Mouse (Mus musculus): ENCODE results near the gene Galnt12. TPM values are rescaled to one million over a fixed set of nuclear protein-coding genes. Genes with fewer than 3 reads are reported as not detected.
A peak's percentile ranks its signal among the peaks of the same experiment; 100 is the strongest.

Galnt12 gene
- polyA plus RNA-seq, 1 experiment: 1.3 TPM

GRCm38 (mm10) chr4:47079997-47080646, 11.6 kb upstream of the Galnt12 start:
- 83% methylated on average over 17 of the region's 17 CpGs for WGBS
- TF ChIP-seq POLR2A (IDR thresholded peaks at IDR 0.05; ENCODE audit: borderline replicate concordance, insufficient read depth, low read length) (no peak), CTCF (IDR thresholded peaks at IDR 0.05; ENCODE audit: borderline replicate concordance, insufficient read depth, low read depth, low read length) (no peak)
- H3K4me1 ChIP-seq (ENCODE audit: control insufficient read depth, insufficient read depth, low read length): no peaks in the 10 kb centered on the region

GRCm38 (mm10) chr4:47080647-47081010, 11.1 kb upstream of the Galnt12 start:
- WGBS: 97% methylated on average over 4 of the region's 4 CpGs
- TF ChIP-seq POLR2A (IDR thresholded peaks at IDR 0.05; ENCODE audit: borderline replicate concordance, insufficient read depth, low read length): no peak
- DNase-seq: no peak
- no peak overlapping the region for H3K27ac ChIP-seq (ENCODE audit: insufficient read depth, low read length)
- no peak overlapping the region for H3K4me3 ChIP-seq (replicated peaks; ENCODE audit: insufficient read depth, low read depth, low read length)
- no peaks in the 10 kb centered on the region for H3K4me1 ChIP-seq (ENCODE audit: control insufficient read depth, insufficient read depth, low read length)
- no peaks in the 10 kb centered on the region; the same call in 1 of the 2 replicates for H3K27me3 ChIP-seq (ENCODE audit: control insufficient read depth, insufficient read depth, low read length)

More at GRCm38 (mm10) chr4:47079997-47080646, 11.6 kb upstream of the Galnt12 start:
- no peak overlapping the region for H3K4me3 ChIP-seq (replicated peaks; ENCODE audit: insufficient read depth, low read depth, low read length)
- no peaks in the 10 kb centered on the region; the same call in 1 of the 2 replicates for H3K27me3 ChIP-seq (ENCODE audit: control insufficient read depth, insufficient read depth, low read length)
- no peak overlapping the region for H3K27ac ChIP-seq (ENCODE audit: insufficient read depth, low read length)
- DNase-seq: no peak

DNA sequence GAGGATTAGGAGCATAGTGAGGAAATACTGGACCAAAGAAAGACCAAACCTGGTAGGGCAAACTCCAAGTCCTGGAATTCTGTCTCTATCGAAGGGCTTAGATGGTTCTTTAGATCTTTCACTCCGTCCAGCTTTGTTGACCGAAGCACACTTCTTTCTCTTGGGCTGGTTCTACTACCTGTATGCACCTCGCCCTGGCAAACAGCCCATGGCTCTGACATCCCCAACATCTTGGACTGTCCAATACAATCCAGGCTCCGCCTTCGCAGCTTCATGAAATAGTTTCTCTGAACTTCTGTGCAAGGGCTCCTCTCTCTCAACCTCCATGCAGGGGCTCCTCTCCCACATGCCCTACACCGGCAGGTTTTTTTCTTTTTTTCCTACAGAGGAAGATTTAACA, 7.9 kb upstream of the Galnt12 start:
- TF ChIP-seq POLR2A (IDR thresholded peaks at IDR 0.05; ENCODE audit: borderline replicate concordance, insufficient read depth, low read length) (no peak), CTCF (IDR thresholded peaks at IDR 0.05; ENCODE audit: borderline replicate concordance, insufficient read depth, low read depth, low read length) (no peak)
- Histone ChIP-seq H3K27me3 (ENCODE audit: control insufficient read depth, insufficient read depth, low read length) (no peaks in the 10 kb centered on the region), H3K4me3 (replicated peaks; ENCODE audit: insufficient read depth, low read depth, low read length) (no peak overlapping the region), H3K27ac (ENCODE audit: insufficient read depth, low read length) (no peak overlapping the region), H3K4me1 (ENCODE audit: control insufficient read depth, insufficient read depth, low read length) (no peaks in the 10 kb centered on the region)
- 95% methylated on average over 7 of the region's 7 CpGs for WGBS
- no peak for DNase-seq

GRCm38 (mm10) chr4:47088671-47089070, 3.0 kb upstream of the Galnt12 start:
- TF ChIP-seq POLR2A (IDR thresholded peaks at IDR 0.05; ENCODE audit: borderline replicate concordance, insufficient read depth, low read length): no peak
- no peak for TF ChIP-seq CTCF (IDR thresholded peaks at IDR 0.05; ENCODE audit: borderline replicate concordance, insufficient read depth, low read depth, low read length)
- Histone ChIP-seq H3K4me1 (ENCODE audit: control insufficient read depth, insufficient read depth, low read length) (no peaks in the 10 kb centered on the region; the same call in 1 of the 2 replicates), H3K27ac (ENCODE audit: insufficient read depth, low read length) (no peak overlapping the region), H3K27me3 (ENCODE audit: control insufficient read depth, insufficient read depth, low read length) (no peaks in the 10 kb centered on the region; the same call in 1 of the 2 replicates), H3K4me3 (replicated peaks; ENCODE audit: insufficient read depth, low read depth, low read length) (no peak overlapping the region)
- DNase-seq: no peak
- WGBS: 46% methylated on average over 7 of the region's 7 CpGs

- peak overlapping the region; percentile 59 for H3K4me3 ChIP-seq (replicated peaks; ENCODE audit: insufficient read depth, low read depth, low read length)
- 12% methylated on average over 21 of the region's 21 CpGs for WGBS
- no peaks in the 10 kb centered on the region; the same call in 1 of the 2 replicates for H3K27me3 ChIP-seq (ENCODE audit: control insufficient read depth, insufficient read depth, low read length)
- H3K4me1 ChIP-seq (ENCODE audit: control insufficient read depth, insufficient read depth, low read length): no peaks in the 10 kb centered on the region; the same call in 1 of the 2 replicates
- TF ChIP-seq CTCF (IDR thresholded peaks at IDR 0.05; ENCODE audit: borderline replicate concordance, insufficient read depth, low read depth, low read length) (no peak), POLR2A (IDR thresholded peaks at IDR 0.05; ENCODE audit: borderline replicate concordance, insufficient read depth, low read length) (no peak)
- H3K27ac ChIP-seq (ENCODE audit: insufficient read depth, low read length): no peak overlapping the region
- peak; percentile 6 to 16 for DNase-seq
These were observed 795 bp downstream of the Galnt12 start for GRCm38 (mm10) chr4:47092387-47093021.

DNA sequence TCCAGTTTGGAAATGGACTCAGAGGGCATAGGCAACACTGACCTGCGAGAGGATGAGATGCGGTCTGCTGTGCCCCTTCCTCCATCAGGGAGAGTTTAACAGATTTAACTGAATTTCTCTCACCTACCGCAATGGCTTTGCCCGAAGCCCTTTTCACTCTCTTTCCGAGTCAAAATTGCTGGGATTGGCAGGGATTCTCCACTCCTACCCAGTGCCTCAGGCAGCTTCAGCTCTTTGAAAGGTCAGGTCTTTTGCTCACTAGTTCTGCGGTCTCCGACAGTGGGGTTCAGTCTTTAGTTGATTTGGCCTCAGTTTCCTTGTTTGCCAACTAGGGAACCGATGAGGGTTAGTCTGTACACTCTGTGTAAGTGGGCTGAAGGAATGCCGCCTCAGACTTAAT, 1.5 kb downstream of the Galnt12 start:
- no peak overlapping the region for H3K27ac ChIP-seq (ENCODE audit: insufficient read depth, low read length)
- no peak for TF ChIP-seq CTCF (IDR thresholded peaks at IDR 0.05; ENCODE audit: borderline replicate concordance, insufficient read depth, low read depth, low read length)
- no peak for TF ChIP-seq POLR2A (IDR thresholded peaks at IDR 0.05; ENCODE audit: borderline replicate concordance, insufficient read depth, low read length)
- WGBS: 82% methylated on average over 9 of the region's 9 CpGs
- no peak overlapping the region for H3K4me3 ChIP-seq (replicated peaks; ENCODE audit: insufficient read depth, low read depth, low read length)
- no peak for DNase-seq
- no peaks in the 10 kb centered on the region; the same call in 1 of the 2 replicates for H3K4me1 ChIP-seq (ENCODE audit: control insufficient read depth, insufficient read depth, low read length)
- no peaks in the 10 kb centered on the region; the same call in 1 of the 2 replicates for H3K27me3 ChIP-seq (ENCODE audit: control insufficient read depth, insufficient read depth, low read length)

GRCm38 (mm10) chr4:47093647-47094046, 1.9 kb downstream of the Galnt12 start:
- H3K27ac ChIP-seq (ENCODE audit: insufficient read depth, low read length): no peak overlapping the region
- H3K4me1 ChIP-seq (ENCODE audit: control insufficient read depth, insufficient read depth, low read length): no peaks in the 10 kb centered on the region; the same call in 1 of the 2 replicates
- H3K4me3 ChIP-seq (replicated peaks; ENCODE audit: insufficient read depth, low read depth, low read length): no peak overlapping the region
- 75% methylated on average over 6 of the region's 6 CpGs for WGBS
- no peak for DNase-seq
- no peaks in the 10 kb centered on the region; the same call in 1 of the 2 replicates for H3K27me3 ChIP-seq (ENCODE audit: control insufficient read depth, insufficient read depth, low read length)
- TF ChIP-seq POLR2A (IDR thresholded peaks at IDR 0.05; ENCODE audit: borderline replicate concordance, insufficient read depth, low read length) (no peak), CTCF (IDR thresholded peaks at IDR 0.05; ENCODE audit: borderline replicate concordance, insufficient read depth, low read depth, low read length) (no peak)

DNA sequence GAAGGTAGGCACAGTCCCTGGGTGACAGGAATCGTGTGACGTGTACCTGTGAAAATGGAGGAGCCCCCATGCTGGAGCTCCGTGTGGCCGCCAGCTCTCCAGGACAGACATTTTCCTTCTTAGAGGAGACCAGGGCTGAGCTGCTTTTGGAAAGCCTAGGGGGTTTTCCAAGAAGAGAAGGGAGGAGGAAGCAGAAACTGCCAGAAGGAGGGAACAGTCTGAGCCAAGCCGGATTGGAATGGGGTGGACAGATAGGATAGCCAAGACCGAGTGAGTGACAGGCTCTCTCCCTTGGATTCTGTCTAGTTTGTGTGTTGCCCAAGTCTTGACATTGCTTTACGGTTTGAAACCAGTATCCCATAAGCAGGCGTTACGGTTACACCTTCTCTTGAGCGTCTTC, 11.9 kb downstream of the Galnt12 start:
- Histone ChIP-seq H3K4me1 (ENCODE audit: control insufficient read depth, insufficient read depth, low read length) (no peaks in the 10 kb centered on the region), H3K27ac (ENCODE audit: insufficient read depth, low read length) (no peak overlapping the region), H3K27me3 (ENCODE audit: control insufficient read depth, insufficient read depth, low read length) (no peaks in the 10 kb centered on the region), H3K4me3 (replicated peaks; ENCODE audit: insufficient read depth, low read depth, low read length) (no peak overlapping the region)
- no peak for DNase-seq
- TF ChIP-seq POLR2A (IDR thresholded peaks at IDR 0.05; ENCODE audit: borderline replicate concordance, insufficient read depth, low read length) (no peak), CTCF (IDR thresholded peaks at IDR 0.05; ENCODE audit: borderline replicate concordance, insufficient read depth, low read depth, low read length) (no peak)
- WGBS: 62% methylated on average over 10 of the region's 10 CpGs
